Mouse (Mus musculus): ENCODE data around the gene Hbs1l. TPM values are rescaled to one million over a fixed set of nuclear protein-coding genes. Genes with fewer than 3 reads are reported as not detected.

Hbs1l gene
- polyA plus RNA-seq, 1 experiment: 27.8 TPM

GRCm38 (mm10) chr10:21320601-21321000 is 24.8 kb downstream of the Hbs1l start:
- Histone ChIP-seq H3K4me3 (ENCODE audit: control insufficient read depth, insufficient read depth, low read length) (no peak overlapping the region), H3K27ac (ENCODE audit: control insufficient read depth, insufficient read depth, low read length) (no peak overlapping the region), H3K36me3 (ENCODE audit: control insufficient read depth, insufficient read depth, low read length) (peaks cover 7% of the 10 kb centered on the region; the same call in 1 of the 2 replicates), H3K27me3 (ENCODE audit: control insufficient read depth, insufficient read depth, low read length) (no peaks in the 10 kb centered on the region), H3K4me1 (replicated peaks; ENCODE audit: control insufficient read depth, insufficient read depth, low read length) (peaks cover 15% of the 10 kb centered on the region)
- WGBS: 84% methylated on average over 6 of the region's 6 CpGs
- TF ChIP-seq CTCF (IDR thresholded peaks at IDR 0.05; ENCODE audit: borderline replicate concordance, control insufficient read depth, extremely low read depth, insufficient read depth, low read length, poor library complexity) (no peak), POLR2A (IDR thresholded peaks at IDR 0.05; ENCODE audit: control insufficient read depth, extremely low read depth, insufficient read depth, low read length, poor library complexity) (no peak)
- DNase-seq: no peak

GRCm38 (mm10) chr10:21326352-21326751 is 30.6 kb downstream of the Hbs1l start:
- H3K27ac ChIP-seq (ENCODE audit: control insufficient read depth, insufficient read depth, low read length): no peak overlapping the region
- 86% methylated on average over 6 of the region's 6 CpGs for WGBS
- DNase-seq: no peak
- no peaks in the 10 kb centered on the region; the same call in none of the 2 replicates for H3K4me1 ChIP-seq (replicated peaks; ENCODE audit: control insufficient read depth, insufficient read depth, low read length)
- peaks cover 15% of the 10 kb centered on the region for H3K36me3 ChIP-seq (ENCODE audit: control insufficient read depth, insufficient read depth, low read length)
- no peak for TF ChIP-seq CTCF (IDR thresholded peaks at IDR 0.05; ENCODE audit: borderline replicate concordance, control insufficient read depth, extremely low read depth, insufficient read depth, low read length, poor library complexity)
- TF ChIP-seq POLR2A (IDR thresholded peaks at IDR 0.05; ENCODE audit: control insufficient read depth, extremely low read depth, insufficient read depth, low read length, poor library complexity): no peak
- H3K27me3 ChIP-seq (ENCODE audit: control insufficient read depth, insufficient read depth, low read length): no peaks in the 10 kb centered on the region
- no peak overlapping the region for H3K4me3 ChIP-seq (ENCODE audit: control insufficient read depth, insufficient read depth, low read length)

GRCm38 (mm10) chr10:21327605-21328135 is 31.9 kb downstream of the Hbs1l start:
- H3K4me1 ChIP-seq (replicated peaks; ENCODE audit: control insufficient read depth, insufficient read depth, low read length): no peaks in the 10 kb centered on the region; the same call in 1 of the 2 replicates
- no peak for DNase-seq
- no peaks in the 10 kb centered on the region for H3K27me3 ChIP-seq (ENCODE audit: control insufficient read depth, insufficient read depth, low read length)
- H3K36me3 ChIP-seq (ENCODE audit: control insufficient read depth, insufficient read depth, low read length): peaks cover 13% of the 10 kb centered on the region; the same call in 1 of the 2 replicates
- no peak overlapping the region for H3K27ac ChIP-seq (ENCODE audit: control insufficient read depth, insufficient read depth, low read length)
- no peak for TF ChIP-seq CTCF (IDR thresholded peaks at IDR 0.05; ENCODE audit: borderline replicate concordance, control insufficient read depth, extremely low read depth, insufficient read depth, low read length, poor library complexity)
- TF ChIP-seq POLR2A (IDR thresholded peaks at IDR 0.05; ENCODE audit: control insufficient read depth, extremely low read depth, insufficient read depth, low read length, poor library complexity): no peak
- no peak overlapping the region for H3K4me3 ChIP-seq (ENCODE audit: control insufficient read depth, insufficient read depth, low read length)
- 46% methylated on average over 7 of the region's 7 CpGs for WGBS

- Histone ChIP-seq H3K4me3 (ENCODE audit: control insufficient read depth, insufficient read depth, low read length) (no peak overlapping the region), H3K27ac (ENCODE audit: control insufficient read depth, insufficient read depth, low read length) (no peak overlapping the region), H3K36me3 (ENCODE audit: control insufficient read depth, insufficient read depth, low read length) (peaks cover 34% of the 10 kb centered on the region), H3K4me1 (replicated peaks; ENCODE audit: control insufficient read depth, insufficient read depth, low read length) (peaks cover 9% of the 10 kb centered on the region), H3K27me3 (ENCODE audit: control insufficient read depth, insufficient read depth, low read length) (no peaks in the 10 kb centered on the region)
- no peak for DNase-seq
- WGBS: 56% methylated on average over 7 of the region's 7 CpGs
- TF ChIP-seq POLR2A (IDR thresholded peaks at IDR 0.05; ENCODE audit: control insufficient read depth, extremely low read depth, insufficient read depth, low read length, poor library complexity) (no peak), CTCF (IDR thresholded peaks at IDR 0.05; ENCODE audit: borderline replicate concordance, control insufficient read depth, extremely low read depth, insufficient read depth, low read length, poor library complexity) (no peak)
Observed at GRCm38 (mm10) chr10:21334349-21335105, 38.7 kb downstream of the Hbs1l start.

GRCm38 (mm10) chr10:21335534-21335933 is 39.8 kb downstream of the Hbs1l start:
- no peak for TF ChIP-seq POLR2A (IDR thresholded peaks at IDR 0.05; ENCODE audit: control insufficient read depth, extremely low read depth, insufficient read depth, low read length, poor library complexity)
- no peak for TF ChIP-seq CTCF (IDR thresholded peaks at IDR 0.05; ENCODE audit: borderline replicate concordance, control insufficient read depth, extremely low read depth, insufficient read depth, low read length, poor library complexity)
- peaks cover 9% of the 10 kb centered on the region for H3K4me1 ChIP-seq (replicated peaks; ENCODE audit: control insufficient read depth, insufficient read depth, low read length)
- no peak overlapping the region for H3K4me3 ChIP-seq (ENCODE audit: control insufficient read depth, insufficient read depth, low read length)
- H3K36me3 ChIP-seq (ENCODE audit: control insufficient read depth, insufficient read depth, low read length): peaks cover 31% of the 10 kb centered on the region
- no peaks in the 10 kb centered on the region for H3K27me3 ChIP-seq (ENCODE audit: control insufficient read depth, insufficient read depth, low read length)
- WGBS: 89% methylated on average over 5 of the region's 5 CpGs
- DNase-seq: no peak
- no peak overlapping the region for H3K27ac ChIP-seq (ENCODE audit: control insufficient read depth, insufficient read depth, low read length)

- H3K4me1 ChIP-seq (replicated peaks; ENCODE audit: control insufficient read depth, insufficient read depth, low read length): peaks cover 9% of the 10 kb centered on the region
- DNase-seq: peak; percentile 66
- H3K4me3 ChIP-seq (ENCODE audit: control insufficient read depth, insufficient read depth, low read length): no peak overlapping the region
- TF ChIP-seq CTCF (IDR thresholded peaks at IDR 0.05; ENCODE audit: borderline replicate concordance, control insufficient read depth, extremely low read depth, insufficient read depth, low read length, poor library complexity): no peak
- TF ChIP-seq POLR2A (IDR thresholded peaks at IDR 0.05; ENCODE audit: control insufficient read depth, extremely low read depth, insufficient read depth, low read length, poor library complexity): no peak
- no peak overlapping the region for H3K27ac ChIP-seq (ENCODE audit: control insufficient read depth, insufficient read depth, low read length)
- peaks cover 34% of the 10 kb centered on the region for H3K36me3 ChIP-seq (ENCODE audit: control insufficient read depth, insufficient read depth, low read length)
- WGBS: 83% methylated on average over 2 of the region's 2 CpGs
- no peaks in the 10 kb centered on the region for H3K27me3 ChIP-seq (ENCODE audit: control insufficient read depth, insufficient read depth, low read length)
Observed at GRCm38 (mm10) chr10:21337191-21337590, 41.4 kb downstream of the Hbs1l start.

All from thymus, adult 2 months (tissue).